Mouse (Mus musculus): ENCODE data around the gene Nup107. TPM values are rescaled to one million over a fixed set of nuclear protein-coding genes. Genes with fewer than 3 reads are reported as not detected.
"Not testable (repeated sequence)": the region's sequence is repeated elsewhere in the genome, so short reads cannot be mapped to it uniquely, and the experiment has no call there.

The Nup107 gene
- total RNA-seq, 1 experiment from 2014 or later, result 126 TPM

DNA sequence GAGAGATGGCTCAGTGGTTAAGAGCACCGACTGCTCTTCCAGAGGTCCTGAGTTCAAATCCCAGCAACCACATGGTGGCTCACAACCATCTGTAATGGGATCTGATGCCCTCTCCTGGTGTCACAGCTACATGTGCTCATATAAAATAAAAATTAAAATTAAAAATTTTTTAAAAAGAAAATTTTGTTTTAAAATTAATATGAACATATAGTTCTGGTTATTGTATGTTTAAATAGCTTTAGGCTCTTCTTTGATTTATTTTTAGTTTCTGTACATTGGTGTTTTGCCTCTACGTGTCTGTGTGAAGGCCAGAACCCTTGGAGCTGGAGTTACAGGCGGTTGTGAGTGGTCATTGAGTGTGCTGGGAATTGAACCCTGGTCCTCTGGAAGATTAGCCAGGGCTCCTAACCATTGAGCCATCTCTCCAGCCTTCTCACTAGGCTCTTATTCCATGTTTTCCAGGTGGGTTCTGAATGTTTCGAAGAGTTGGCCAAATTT lies 65.6 kb downstream of the Nup107 start:
- ATAC-seq (replicated peaks; ENCODE audit: low read depth, poor library complexity, severe bottlenecking), result no peak

GRCm38 (mm10) chr10:117726350-117726749 lies 66.2 kb downstream of the Nup107 start:
- ATAC-seq (replicated peaks; ENCODE audit: low read depth, poor library complexity, severe bottlenecking), result no peak

- no peak for ATAC-seq (replicated peaks; ENCODE audit: low read depth, poor library complexity, severe bottlenecking)
These were observed 66.8 kb downstream of the Nup107 start for GRCm38 (mm10) chr10:117725671-117726070.

GRCm38 (mm10) chr10:117724804-117725361 lies 67.6 kb downstream of the Nup107 start:
- no peak for ATAC-seq (replicated peaks; ENCODE audit: low read depth, poor library complexity, severe bottlenecking)

- no peak for ATAC-seq (replicated peaks; ENCODE audit: low read depth, poor library complexity, severe bottlenecking)
These were observed 68.3 kb downstream of the Nup107 start for GRCm38 (mm10) chr10:117724136-117724718.

- ATAC-seq (replicated peaks; ENCODE audit: low read depth, poor library complexity, severe bottlenecking), result no peak
These were observed 74.1 kb downstream of the Nup107 start for GRCm38 (mm10) chr10:117718161-117719119.

GRCm38 (mm10) chr10:117717583-117717982 lies 74.9 kb downstream of the Nup107 start:
- ATAC-seq (replicated peaks; ENCODE audit: low read depth, poor library complexity, severe bottlenecking), result peak; percentile 50; the same call in 1 of the 2 replicates

DNA sequence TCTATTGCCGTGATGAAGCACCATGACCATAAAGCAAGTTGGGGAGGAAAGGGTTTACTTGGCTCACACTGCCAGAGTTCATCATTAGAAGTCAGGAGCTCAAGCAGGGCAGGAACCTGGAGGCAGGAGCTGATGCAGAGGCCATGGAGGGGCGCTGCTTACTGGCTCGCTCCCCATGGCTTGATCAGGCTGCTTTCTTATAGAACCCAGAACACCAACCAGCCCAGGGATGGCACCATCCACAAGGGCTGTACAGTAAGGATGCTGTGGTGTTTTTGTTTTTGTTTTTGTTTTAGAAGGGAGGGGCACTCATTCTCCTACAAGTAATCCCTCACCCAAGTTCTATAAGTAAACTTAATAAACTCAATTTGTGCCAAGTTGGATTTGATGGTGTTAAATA lies 75.8 kb downstream of the Nup107 start:
- ATAC-seq (replicated peaks; ENCODE audit: low read depth, poor library complexity, severe bottlenecking), result no peak

DNA sequence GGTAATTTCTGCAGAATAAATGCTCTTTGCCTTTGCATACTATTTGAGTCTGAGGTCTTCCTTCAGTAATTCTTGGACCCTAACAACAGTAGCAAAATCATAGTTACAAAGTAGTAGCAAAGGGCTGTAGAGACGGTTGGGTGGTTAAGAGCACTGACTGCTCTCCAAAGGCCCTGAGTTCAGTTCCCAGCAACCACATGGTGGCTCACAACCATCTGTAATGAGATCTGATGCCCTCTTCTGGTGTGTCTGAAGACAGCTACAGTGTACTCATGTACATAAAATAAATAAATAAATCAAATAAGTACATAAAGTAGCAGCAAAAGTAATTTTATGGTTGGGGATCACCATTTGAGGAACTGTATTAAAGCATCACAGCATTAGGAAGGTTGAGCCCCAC lies 76.9 kb downstream of the Nup107 start:
- ATAC-seq (replicated peaks; ENCODE audit: low read depth, poor library complexity, severe bottlenecking), result not testable (repeated sequence)

DNA sequence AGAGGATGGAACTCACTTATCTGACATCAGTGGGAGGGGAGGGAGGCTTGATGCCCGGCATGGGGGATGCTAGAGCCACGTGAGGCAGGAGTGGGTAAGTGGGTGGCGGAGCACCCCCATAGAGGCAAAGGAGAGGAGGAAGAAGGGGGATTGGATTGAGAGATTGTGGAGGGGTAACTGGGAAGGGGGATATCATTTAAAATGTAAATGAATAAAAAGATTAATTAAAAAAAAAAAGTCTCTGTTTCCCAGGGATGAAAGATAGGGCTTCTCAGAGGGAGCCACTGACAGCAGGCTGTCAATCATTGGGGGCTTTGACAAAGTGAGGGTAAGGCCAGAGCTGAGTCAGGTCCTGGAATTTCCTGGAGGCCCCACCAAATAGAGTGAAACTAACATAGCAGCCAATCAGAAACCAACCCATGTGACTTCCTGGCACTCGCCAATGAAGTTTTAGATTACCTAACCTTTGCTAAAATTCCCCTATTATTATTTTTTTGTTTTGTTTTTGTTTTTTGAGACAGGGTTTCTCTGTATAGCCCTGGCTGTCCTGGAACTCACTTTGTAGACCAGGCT lies 77.5 kb downstream of the Nup107 start:
- ATAC-seq (replicated peaks; ENCODE audit: low read depth, poor library complexity, severe bottlenecking), result no peak

DNA sequence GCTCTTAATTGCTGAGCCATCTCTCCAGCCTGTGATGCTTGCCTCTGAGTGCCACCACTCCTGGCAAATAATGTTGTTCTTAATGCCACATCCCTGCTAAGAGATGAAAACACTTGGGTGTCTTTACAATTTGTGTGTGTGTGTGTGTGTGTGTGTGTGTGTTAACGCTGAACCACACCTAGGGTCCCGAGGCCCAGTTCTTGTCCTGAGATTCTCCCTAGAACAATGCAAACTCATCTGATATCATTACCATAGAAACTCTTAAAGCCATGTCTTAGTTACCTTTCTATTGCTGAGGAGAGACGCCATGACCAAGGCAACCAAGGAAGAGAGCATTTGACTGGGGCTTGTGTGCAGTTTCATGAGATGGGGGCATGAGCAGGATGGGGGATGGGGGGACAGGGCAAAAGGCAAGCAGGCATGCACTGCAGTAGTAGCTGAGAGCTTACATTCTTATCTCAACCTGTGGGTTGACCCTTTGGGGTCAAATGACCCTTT lies 78.4 kb downstream of the Nup107 start:
- ATAC-seq (replicated peaks; ENCODE audit: low read depth, poor library complexity, severe bottlenecking), result no peak

GRCm38 (mm10) chr10:117713466-117713865 lies 79.0 kb downstream of the Nup107 start:
- ATAC-seq (replicated peaks; ENCODE audit: low read depth, poor library complexity, severe bottlenecking), result no peak

DNA sequence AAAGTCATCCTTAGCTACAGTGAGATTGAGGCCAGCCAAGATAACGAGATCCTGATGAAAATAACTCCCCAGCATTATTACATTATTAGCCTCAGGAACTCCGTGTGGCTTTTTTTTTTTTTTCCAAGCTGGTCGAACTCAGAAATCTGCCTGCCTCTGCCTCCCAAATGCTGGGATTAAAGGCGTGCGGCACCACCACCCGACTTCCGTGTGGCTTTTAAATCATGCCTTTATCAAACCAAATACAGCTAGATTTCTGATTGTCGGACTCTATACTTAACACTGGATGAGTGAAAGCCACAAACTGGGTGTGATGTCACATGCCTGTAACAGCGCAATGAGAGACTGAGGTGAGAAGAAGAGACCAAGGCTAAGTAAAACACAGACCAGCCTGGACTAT lies 79.6 kb downstream of the Nup107 start:
- ATAC-seq (replicated peaks; ENCODE audit: low read depth, poor library complexity, severe bottlenecking), result no peak

GRCm38 (mm10) chr10:117712191-117712754 lies 80.2 kb downstream of the Nup107 start:
- ATAC-seq (replicated peaks; ENCODE audit: low read depth, poor library complexity, severe bottlenecking), result no peak

GRCm38 (mm10) chr10:117711408-117711807 lies 81.1 kb downstream of the Nup107 start:
- no peak for ATAC-seq (replicated peaks; ENCODE audit: low read depth, poor library complexity, severe bottlenecking)

- ATAC-seq (replicated peaks; ENCODE audit: low read depth, poor library complexity, severe bottlenecking), result peak; percentile 85
These were observed 81.8 kb downstream of the Nup107 start, which contains the start of gene Mdm2 for GRCm38 (mm10) chr10:117710604-117711141. Mdm2 (minus strand) TSS chr10:117710758.

- peak; percentile 52 for ATAC-seq (replicated peaks; ENCODE audit: low read depth, poor library complexity, severe bottlenecking)
These were observed 82.4 kb downstream of the Nup107 start for GRCm38 (mm10) chr10:117709930-117710603.

DNA sequence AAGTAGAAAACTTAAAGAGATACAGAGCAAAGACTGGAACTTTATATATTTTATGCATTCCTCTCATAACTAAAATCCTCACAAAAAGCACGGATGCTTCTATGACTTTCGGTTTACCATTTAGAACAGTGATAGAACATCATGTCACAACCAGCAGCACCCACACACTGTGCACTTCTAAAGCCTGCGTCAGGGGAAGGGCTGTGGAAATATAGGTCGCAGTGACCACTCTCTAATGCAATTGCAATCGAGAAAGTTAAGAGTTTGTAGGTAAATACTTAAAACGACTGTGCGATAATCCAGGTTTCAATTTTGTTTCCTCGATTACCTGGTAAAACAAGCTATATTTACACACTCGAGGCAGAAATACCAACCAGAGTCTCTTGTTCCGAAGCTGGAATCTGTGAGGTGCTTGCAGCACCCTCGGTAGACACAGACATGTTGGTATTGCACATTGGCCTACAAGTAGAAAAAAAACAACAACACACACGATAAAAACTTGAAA lies 83.1 kb downstream of the Nup107 start:
- ATAC-seq (replicated peaks; ENCODE audit: low read depth, poor library complexity, severe bottlenecking), result no peak

GRCm38 (mm10) chr10:117708856-117709255 lies 83.6 kb downstream of the Nup107 start:
- no peak for ATAC-seq (replicated peaks; ENCODE audit: low read depth, poor library complexity, severe bottlenecking)
